In genomic region chr11:94261585-94262370, GRCm38 (mm10) we compare ENCODE assay signal across 20 mouse cellular contexts. TPM values are rescaled to one million over a fixed set of nuclear protein-coding genes. Genes with fewer than 3 reads are reported as not detected.
DNase-seq lines count a peak whose midpoint lies in the region; ATAC-seq and TF ChIP-seq lines count a peak whose summit lies in the region.
"Had no signal": no experiment of that assay in that cellular context is flagged by ENCODE, and none has a peak within 500 bp of the region (broad histone marks: within the 10 kb centered on the region; RNA-seq: fewer than 3 reads in every experiment).

No protein-coding gene starts in this region.

- TF ChIP-seq CTCF in cerebellum, adult 2 months (IDR thresholded peaks at IDR 0.05; ENCODE audit: borderline replicate concordance, insufficient read depth, low read depth, low read length) = no peak

- peaks cover 4% of the 10 kb centered on the region; the same call in 1 of the 2 replicates for H3K27me3 ChIP-seq in liver, embryonic 12.5 days (replicated peaks)
- H3K27me3 ChIP-seq in cerebellum, adult 2 months (ENCODE audit: control insufficient read depth, insufficient read depth, low read length) = no peaks in the 10 kb centered on the region

- H3K9me3 ChIP-seq in liver, embryonic 12.5 days (replicated peaks) = no peaks in the 10 kb centered on the region

- ATAC-seq in erythroblast, adult 5-6 weeks (replicated peaks; ENCODE audit: low FRiP score, poor library complexity, severe bottlenecking) = peak; percentile 87
- ATAC-seq in liver, embryonic 12.5 days = peak; percentile 96
- peak; percentile 80 for ATAC-seq in megakaryocyte-erythroid progenitor cell, adult 5-6 weeks (replicated peaks; ENCODE audit: low FRiP score, low TSS enrichment, poor library complexity, severe bottlenecking)

- peak overlapping the region; percentile 50 for H3K4me2 ChIP-seq in liver, embryonic 12.5 days
- H3K4me2 ChIP-seq: hindbrain, embryonic 14.5 days had no signal

- TF ChIP-seq POLR2A in cerebellum, adult 2 months (IDR thresholded peaks at IDR 0.05; ENCODE audit: borderline replicate concordance, insufficient read depth, low read length) = no peak

- peak overlapping the region; percentile 52 for H3K9ac ChIP-seq in liver, embryonic 12.5 days
- H3K9ac ChIP-seq: hindbrain, embryonic 14.5 days had no signal

- H3K4me3 ChIP-seq in liver, embryonic 12.5 days = no peak overlapping the region
- no peak overlapping the region for H3K4me3 ChIP-seq in cerebellum, adult 2 months (replicated peaks; ENCODE audit: insufficient read depth, low read depth, low read length)

- no peaks in the 10 kb centered on the region for H3K36me3 ChIP-seq in liver, embryonic 12.5 days

- peak; percentile 47 for DNase-seq in c-Kit-negative CD71-positive TER-119-positive erythroid progenitor cells, embryonic 14.5 days (ENCODE audit: low read depth, low spot score)
- DNase-seq in cerebellum, adult 2 months = no peak
- DNase-seq in embryo, embryonic 11 days = no peak
- no peak for DNase-seq in retina, postnatal 1 day
- DNase-seq: adrenal gland, postnatal 36 days; cerebellum, postnatal 14 days; gastrocnemius, postnatal 10 days; heart, postnatal 10 days; kidney, adult 2 months; lung, adult 18-20 months; lung, postnatal 36 days; midbrain, embryonic 14.5 days; right cerebral cortex, postnatal 4 days had no signal

- H3K4me1 ChIP-seq in liver, embryonic 12.5 days = peaks cover 56% of the 10 kb centered on the region
- no peaks in the 10 kb centered on the region; the same call in 1 of the 2 replicates for H3K4me1 ChIP-seq in cerebellum, adult 2 months (ENCODE audit: control insufficient read depth, insufficient read depth, low read length)

- peak overlapping the region; percentile 87 for H3K27ac ChIP-seq in liver, embryonic 12.5 days
- no peak overlapping the region for H3K27ac ChIP-seq in cerebellum, adult 2 months (ENCODE audit: insufficient read depth, low read length)
- H3K27ac ChIP-seq: hindbrain, embryonic 14.5 days had no signal

- WGBS in liver, embryonic 12.5 days (ENCODE audit: insufficient replicate concordance) = 37% methylated on average over 6 of the region's 6 CpGs
- WGBS in cerebellum, adult 2 months = 62% methylated on average over 6 of the region's 6 CpGs

RNA-seq across cellular contexts. Expression of gene Wfikkn2, which starts 16.0 kb away (rescaled TPM):
- not detected in 2 replicates for total RNA-seq in erythroblast, adult 5-6 weeks (2015; ENCODE audit: low replicate concordance)
- total RNA-seq in erythroblast, adult 5-6 weeks (2017; ENCODE audit: low replicate concordance) = not detected in 2 replicates
- 0.31 and 0.44 TPM in 2 replicates for polyA plus RNA-seq in liver, embryonic 12.5 days (2016; fragmentation: Nextera tagmentation; extraction: Ambion mirVana)
- 0.61 and 0.87 TPM in 2 replicates for total RNA-seq in megakaryocyte-erythroid progenitor cell, adult 5-6 weeks (2014; fragmentation: Nextera tagmentation)
- 0.50 TPM in 1 of 2 replicates, not detected in the other for total RNA-seq in megakaryocyte-erythroid progenitor cell, adult 5-6 weeks (2017)
- polyA plus RNA-seq in cerebellum, adult 2 months (2012; rRNA removed) = 0.75 and 1.8 TPM in 2 replicates

RNA-seq across cellular contexts. Expression of gene Gm21885, which starts 19.9 kb away (rescaled TPM):
- total RNA-seq in erythroblast, adult 5-6 weeks (2015; ENCODE audit: low replicate concordance) = not detected in 2 replicates
- total RNA-seq in erythroblast, adult 5-6 weeks (2017; ENCODE audit: low replicate concordance) = not detected in 2 replicates
- polyA plus RNA-seq in liver, embryonic 12.5 days (2016; fragmentation: Nextera tagmentation; extraction: Ambion mirVana) = 0.29 TPM in 1 of 2 replicates, not detected in the other
- total RNA-seq in megakaryocyte-erythroid progenitor cell, adult 5-6 weeks (2014; fragmentation: Nextera tagmentation) = not detected in 2 replicates
- total RNA-seq in megakaryocyte-erythroid progenitor cell, adult 5-6 weeks (2017) = not detected in 2 replicates
- not detected in 2 replicates for polyA plus RNA-seq in cerebellum, adult 2 months (2012; rRNA removed)
- total RNA-seq: adrenal gland, postnatal 36 days; gastrocnemius, postnatal 10 days; heart, postnatal 10 days; layer of hippocampus, postnatal 14 days; left cerebral cortex, postnatal 36 days had no signal
- polyA plus RNA-seq: hindbrain, embryonic 14.5 days; kidney, adult 2 months; thymus, postnatal 0 days had no signal

RNA-seq across cellular contexts. Expression of gene Tob1, which starts 50.5 kb away (rescaled TPM):
- 3.5 and 6.1 TPM in 2 replicates for total RNA-seq in erythroblast, adult 5-6 weeks (2015; ENCODE audit: low replicate concordance)
- total RNA-seq in erythroblast, adult 5-6 weeks (2017; ENCODE audit: low replicate concordance) = 5.3 and 7.5 TPM in 2 replicates
- 13.6 and 13.8 TPM in 2 replicates for polyA plus RNA-seq in liver, embryonic 12.5 days (2016; fragmentation: Nextera tagmentation; extraction: Ambion mirVana)
- 5.1 and 8.7 TPM in 2 replicates for total RNA-seq in megakaryocyte-erythroid progenitor cell, adult 5-6 weeks (2014; fragmentation: Nextera tagmentation)
- total RNA-seq in megakaryocyte-erythroid progenitor cell, adult 5-6 weeks (2017) = 4.4 and 7.8 TPM in 2 replicates
- 55.9 and 56.0 TPM in 2 replicates for polyA plus RNA-seq in cerebellum, adult 2 months (2012; rRNA removed)
